Mouse (Mus musculus): ENCODE measurements around the gene BC030867. TPM values are rescaled to one million over a fixed set of nuclear protein-coding genes. Genes with fewer than 3 reads are reported as not detected.
A peak's percentile ranks its signal among the peaks of the same experiment; 100 is the strongest.

The BC030867 gene
- total and polyA plus RNA-seq, 2 experiments, result 0.38 TPM; not detected in 1

DNA sequence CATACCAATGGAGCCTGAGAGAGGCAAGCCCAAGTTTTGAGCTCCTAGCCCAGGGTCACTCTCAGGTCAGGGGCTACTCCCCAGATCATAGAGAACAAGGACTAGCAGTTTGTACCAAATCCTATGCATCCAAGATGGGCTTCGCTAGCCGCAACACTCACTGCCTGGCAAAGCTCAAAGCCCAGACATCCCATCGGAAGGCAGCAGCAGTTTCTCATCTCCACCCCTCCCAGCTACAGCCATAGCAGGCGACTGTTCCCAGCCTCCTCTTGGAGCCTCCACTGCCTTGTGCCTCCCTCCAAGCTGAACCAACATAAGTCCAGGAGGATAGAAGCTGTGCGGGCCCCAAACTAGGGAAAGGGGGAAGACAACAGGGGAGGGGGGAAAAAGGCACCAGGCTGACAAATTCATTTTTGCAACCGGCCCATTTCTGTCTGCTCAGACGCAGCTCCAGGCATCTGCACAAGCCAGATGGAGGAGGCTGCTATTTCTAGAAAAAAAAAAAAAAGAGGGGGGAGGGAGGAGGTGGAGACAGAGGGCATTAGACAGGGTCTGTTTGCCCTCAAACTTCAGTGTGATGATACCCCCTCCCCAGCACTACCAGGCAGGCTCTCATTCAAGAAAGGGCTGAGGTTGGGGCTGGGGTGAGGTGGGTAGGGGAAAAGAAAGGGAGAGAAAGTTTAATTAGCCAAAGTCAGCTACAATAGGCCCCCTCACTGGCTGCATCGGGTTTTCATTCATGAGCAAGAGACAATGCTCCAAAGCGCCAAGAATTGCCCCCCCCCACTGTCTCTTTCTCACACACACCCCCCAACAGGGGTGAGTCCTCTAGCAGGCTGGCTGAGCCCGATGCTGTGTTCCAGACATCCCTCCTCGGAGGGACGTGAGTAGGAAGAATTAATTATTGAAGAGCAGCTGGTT lies 21.2 kb upstream of the BC030867 start:
- Histone ChIP-seq H3K9ac (ENCODE audit: low read depth, low read length) (no peak overlapping the region), H3K4me1 (ENCODE audit: control insufficient read depth, insufficient read depth, low read length) (peaks cover 12% of the 10 kb centered on the region), H3K4me3 (ENCODE audit: insufficient read depth, low read depth, low read length) (no peak overlapping the region), H3K79me2 (ENCODE audit: control insufficient read depth, insufficient read depth, low read length) (peaks cover 48% of the 10 kb centered on the region), H3K27me3 (ENCODE audit: control insufficient read depth, insufficient read depth, low read length) (no peaks in the 10 kb centered on the region), H3K27ac (replicated peaks; ENCODE audit: insufficient read depth, low read depth, low read length) (no peak overlapping the region), H3K36me3 (ENCODE audit: control insufficient read depth, insufficient read depth, low read length) (no peaks in the 10 kb centered on the region)
- WGBS, result 78% methylated on average over 12 of the region's 12 CpGs
- TF ChIP-seq POLR2A (IDR thresholded peaks at IDR 0.05; ENCODE audit: extremely low read depth, insufficient read depth, low read length) (no peak), CTCF (IDR thresholded peaks at IDR 0.05; ENCODE audit: low read depth, low read length) (no peak)
- DNase-seq (ENCODE audit: extremely low read depth, low read depth, low spot score), result no peak

- Histone ChIP-seq H3K36me3 (ENCODE audit: control insufficient read depth, insufficient read depth, low read length) (no peaks in the 10 kb centered on the region), H3K27me3 (ENCODE audit: control insufficient read depth, insufficient read depth, low read length) (no peaks in the 10 kb centered on the region), H3K4me1 (ENCODE audit: control insufficient read depth, insufficient read depth, low read length) (peaks cover 11% of the 10 kb centered on the region), H3K4me3 (ENCODE audit: insufficient read depth, low read depth, low read length) (no peak overlapping the region), H3K9ac (ENCODE audit: low read depth, low read length) (no peak overlapping the region), H3K79me2 (ENCODE audit: control insufficient read depth, insufficient read depth, low read length) (peaks cover 48% of the 10 kb centered on the region), H3K27ac (replicated peaks; ENCODE audit: insufficient read depth, low read depth, low read length) (no peak overlapping the region)
- WGBS, result 75% methylated on average over 9 of the region's 9 CpGs
- no peak for DNase-seq (ENCODE audit: extremely low read depth, low read depth, low spot score)
- no peak for TF ChIP-seq POLR2A (IDR thresholded peaks at IDR 0.05; ENCODE audit: extremely low read depth, insufficient read depth, low read length)
- no peak for TF ChIP-seq CTCF (IDR thresholded peaks at IDR 0.05; ENCODE audit: low read depth, low read length)
Observed at GRCm38 (mm10) chr11:102228191-102228545, 20.5 kb upstream of the BC030867 start.

DNA sequence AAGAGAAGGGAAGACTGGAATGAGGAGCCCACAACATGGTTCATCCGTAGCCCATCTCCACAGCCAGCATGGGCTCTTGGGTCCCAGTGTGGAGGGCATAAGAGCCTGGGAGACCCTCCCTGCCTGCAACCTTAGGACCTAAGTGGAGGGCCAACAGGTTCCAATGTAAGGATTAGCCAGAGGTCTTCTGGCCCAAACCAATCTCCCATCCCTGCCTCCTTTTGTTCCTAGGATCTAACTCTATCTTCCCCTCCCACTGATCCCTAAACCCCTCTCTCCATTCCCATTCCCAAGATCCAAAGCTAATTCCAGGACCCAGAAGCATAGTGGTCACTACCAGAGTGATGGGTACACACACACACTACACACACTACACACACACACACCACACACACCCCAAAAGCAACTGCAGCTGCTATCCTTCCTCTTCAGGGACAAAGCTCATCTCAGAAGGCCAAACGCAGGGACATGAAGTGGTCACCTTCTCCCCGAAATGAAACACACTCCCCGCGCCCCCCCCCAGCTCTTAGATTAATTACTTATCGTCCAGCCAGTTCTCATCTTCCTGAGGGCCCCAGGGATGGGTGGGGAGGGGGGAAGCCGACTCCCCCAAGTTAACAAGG lies 19.9 kb upstream of the BC030867 start:
- TF ChIP-seq CTCF (IDR thresholded peaks at IDR 0.05; ENCODE audit: low read depth, low read length), result no peak
- TF ChIP-seq POLR2A (IDR thresholded peaks at IDR 0.05; ENCODE audit: extremely low read depth, insufficient read depth, low read length), result no peak
- Histone ChIP-seq H3K27ac (replicated peaks; ENCODE audit: insufficient read depth, low read depth, low read length) (no peak overlapping the region), H3K4me1 (ENCODE audit: control insufficient read depth, insufficient read depth, low read length) (peaks cover 11% of the 10 kb centered on the region), H3K79me2 (ENCODE audit: control insufficient read depth, insufficient read depth, low read length) (peaks cover 42% of the 10 kb centered on the region), H3K9ac (ENCODE audit: low read depth, low read length) (peak overlapping the region; percentile 95), H3K27me3 (ENCODE audit: control insufficient read depth, insufficient read depth, low read length) (no peaks in the 10 kb centered on the region), H3K4me3 (ENCODE audit: insufficient read depth, low read depth, low read length) (peak overlapping the region; percentile 73; the same call in 1 of the 2 replicates), H3K36me3 (ENCODE audit: control insufficient read depth, insufficient read depth, low read length) (no peaks in the 10 kb centered on the region)
- WGBS, result 32% methylated on average over 7 of the region's 7 CpGs
- DNase-seq (ENCODE audit: extremely low read depth, low read depth, low spot score), result no peak

- Histone ChIP-seq H3K27me3 (ENCODE audit: control insufficient read depth, insufficient read depth, low read length) (no peaks in the 10 kb centered on the region), H3K27ac (replicated peaks; ENCODE audit: insufficient read depth, low read depth, low read length) (peak overlapping the region; percentile 70), H3K9ac (ENCODE audit: low read depth, low read length) (peak overlapping the region; percentile 95), H3K36me3 (ENCODE audit: control insufficient read depth, insufficient read depth, low read length) (no peaks in the 10 kb centered on the region), H3K4me1 (ENCODE audit: control insufficient read depth, insufficient read depth, low read length) (peaks cover 11% of the 10 kb centered on the region), H3K4me3 (ENCODE audit: insufficient read depth, low read depth, low read length) (peak overlapping the region; percentile 73), H3K79me2 (ENCODE audit: control insufficient read depth, insufficient read depth, low read length) (peaks cover 42% of the 10 kb centered on the region)
- TF ChIP-seq POLR2A (IDR thresholded peaks at IDR 0.05; ENCODE audit: extremely low read depth, insufficient read depth, low read length) (no peak), CTCF (IDR thresholded peaks at IDR 0.05; ENCODE audit: low read depth, low read length) (no peak)
- DNase-seq (ENCODE audit: extremely low read depth, low read depth, low spot score), result no peak
- WGBS, result 2% methylated on average over 44 of the region's 47 CpGs
Observed at GRCm38 (mm10) chr11:102229331-102229953, 19.2 kb upstream of the BC030867 start.

DNA sequence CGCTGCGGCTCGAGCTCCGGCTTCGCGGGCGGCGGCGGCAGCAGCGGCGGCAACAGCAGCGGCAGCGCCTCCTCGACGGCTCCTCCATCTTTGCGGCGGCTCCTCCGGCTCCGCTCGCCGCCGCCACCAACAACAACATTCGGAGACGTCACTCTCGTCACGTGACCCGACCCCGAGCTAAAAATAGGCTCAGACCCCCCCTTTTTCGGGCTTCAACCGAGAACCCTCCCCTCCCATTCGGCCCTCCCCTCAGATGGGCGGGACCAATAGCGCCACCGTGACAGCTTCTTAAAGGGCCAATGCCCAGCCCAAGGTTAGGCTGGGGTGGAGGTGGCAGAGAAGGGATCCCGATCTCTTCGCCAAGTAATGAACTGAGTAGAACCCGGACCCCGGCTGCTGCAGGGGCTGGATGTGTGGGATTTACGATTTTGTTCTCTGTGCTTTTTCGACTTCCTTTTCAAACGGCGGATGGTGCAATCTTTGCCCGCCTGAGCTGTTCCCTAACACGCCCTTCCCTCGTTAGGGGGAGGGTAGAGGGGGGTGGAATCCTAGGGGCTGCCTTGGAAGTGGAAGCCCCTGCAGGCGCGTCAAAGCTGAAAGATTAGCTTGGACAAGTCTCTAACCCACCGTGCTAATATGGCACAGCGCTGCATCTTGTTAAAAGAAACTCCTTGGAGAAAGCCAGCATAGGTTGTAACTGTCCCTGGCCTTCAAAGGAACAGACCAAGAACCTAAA lies 18.5 kb upstream of the BC030867 start, which contains the start of gene Hdac5:
Hdac5 (minus strand) TSS at position 161 of the 736 bp plus-strand sequence.
- Histone ChIP-seq H3K9ac (ENCODE audit: low read depth, low read length) (peak within 1 kb of the TSS; percentile 95), H3K27me3 (ENCODE audit: control insufficient read depth, insufficient read depth, low read length) (no peaks in the 10 kb centered on the region), H3K79me2 (ENCODE audit: control insufficient read depth, insufficient read depth, low read length) (peaks cover 35% of the 10 kb centered on the region), H3K4me3 (ENCODE audit: insufficient read depth, low read depth, low read length) (peak within 1 kb of the TSS; percentile 73), H3K27ac (replicated peaks; ENCODE audit: insufficient read depth, low read depth, low read length) (peak within 1 kb of the TSS; percentile 70), H3K36me3 (ENCODE audit: control insufficient read depth, insufficient read depth, low read length) (no peaks in the 10 kb centered on the region), H3K4me1 (ENCODE audit: control insufficient read depth, insufficient read depth, low read length) (peaks cover 8% of the 10 kb centered on the region)
- TF ChIP-seq POLR2A (IDR thresholded peaks at IDR 0.05; ENCODE audit: extremely low read depth, insufficient read depth, low read length) (peak; percentile 70), CTCF (IDR thresholded peaks at IDR 0.05; ENCODE audit: low read depth, low read length) (no peak)
- DNase-seq (ENCODE audit: extremely low read depth, low read depth, low spot score), result peak; percentile 91
- 1% methylated on average over 49 of the region's 49 CpGs for WGBS
